Mouse (Mus musculus): ENCODE measurements around the gene Pqlc3. TPM values are rescaled to one million over a fixed set of nuclear protein-coding genes. Genes with fewer than 3 reads are reported as not detected.
"Not testable (repeated sequence)": the region's sequence is repeated elsewhere in the genome, so short reads cannot be mapped to it uniquely, and the experiment has no call there.

The Pqlc3 gene
- total RNA-seq (2021): 1 to 10 TPM in 1 of 2 experiments, under 1 TPM in 1; 0.85 to 1.5 TPM
- long read RNA-seq, partial matches to known transcripts: 1 of 3 reads
- long read RNA-seq, other reads (novel, unspliced or antisense): 0 of 3 reads

DNA sequence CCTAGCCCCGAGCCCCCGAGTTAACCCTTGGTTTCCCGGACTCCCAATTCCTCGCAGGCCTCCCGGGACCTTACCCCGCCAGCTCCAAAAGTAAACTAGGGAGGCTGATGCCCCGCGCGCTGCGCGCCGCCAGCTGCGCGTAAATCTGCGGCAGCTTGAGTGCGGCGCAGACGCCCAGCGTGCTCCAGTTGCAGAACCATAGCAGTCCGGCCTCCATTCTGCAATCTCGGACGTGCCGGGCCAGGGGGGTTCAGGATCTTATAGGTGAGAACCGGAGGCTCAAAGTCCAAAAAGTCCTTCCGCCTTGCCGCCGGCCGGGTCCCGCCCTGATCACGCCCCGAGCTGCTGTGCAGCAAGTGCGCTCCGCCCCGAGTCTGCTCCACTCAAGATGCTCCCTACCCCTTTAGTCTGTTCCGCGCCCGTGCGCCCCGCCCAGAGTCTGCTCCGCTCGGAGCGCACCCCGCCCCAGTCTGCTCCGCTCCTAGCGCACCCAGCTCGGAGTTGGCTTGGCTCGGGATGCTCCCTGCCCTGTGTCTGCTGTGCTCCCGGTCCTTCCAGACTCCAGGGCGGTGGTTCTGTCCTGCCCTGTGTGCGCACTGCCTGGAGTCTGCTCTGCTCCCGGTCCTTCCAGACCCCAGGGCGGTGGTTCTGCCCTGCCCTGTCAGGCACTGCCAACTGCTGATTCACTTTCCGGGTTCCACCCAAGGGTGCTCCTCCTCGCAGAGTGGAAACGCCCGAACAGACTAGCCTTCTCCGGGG lies at the start of gene Pqlc3:
Gene Pqlc3 (minus strand): TSS at position 670 of the 759 bp plus-strand sequence.
- DNase-seq (ENCODE audit: low spot score in 2 of 2): peak; percentile 53 to 65

DNA sequence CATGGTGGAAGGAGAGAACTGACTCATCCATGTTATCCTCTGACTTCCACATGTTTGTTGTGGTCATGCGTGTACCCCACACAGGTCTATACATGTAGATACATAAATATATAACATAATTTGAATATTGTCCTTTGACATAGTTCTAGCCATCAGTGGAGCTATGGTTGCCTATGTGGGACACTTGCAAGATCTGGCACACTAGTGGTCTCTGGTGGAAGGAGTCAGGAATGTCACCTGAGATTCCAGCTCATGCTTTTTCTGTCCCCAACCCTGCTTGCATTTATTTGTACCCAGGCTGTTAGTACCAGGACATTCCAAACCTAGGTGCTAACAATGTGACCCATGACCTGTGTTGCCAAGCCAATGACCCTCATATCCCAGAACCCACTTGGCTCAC lies 49.6 kb upstream of the Pqlc3 start:
- DNase-seq (ENCODE audit: low spot score in 2 of 2): no peak

DNA sequence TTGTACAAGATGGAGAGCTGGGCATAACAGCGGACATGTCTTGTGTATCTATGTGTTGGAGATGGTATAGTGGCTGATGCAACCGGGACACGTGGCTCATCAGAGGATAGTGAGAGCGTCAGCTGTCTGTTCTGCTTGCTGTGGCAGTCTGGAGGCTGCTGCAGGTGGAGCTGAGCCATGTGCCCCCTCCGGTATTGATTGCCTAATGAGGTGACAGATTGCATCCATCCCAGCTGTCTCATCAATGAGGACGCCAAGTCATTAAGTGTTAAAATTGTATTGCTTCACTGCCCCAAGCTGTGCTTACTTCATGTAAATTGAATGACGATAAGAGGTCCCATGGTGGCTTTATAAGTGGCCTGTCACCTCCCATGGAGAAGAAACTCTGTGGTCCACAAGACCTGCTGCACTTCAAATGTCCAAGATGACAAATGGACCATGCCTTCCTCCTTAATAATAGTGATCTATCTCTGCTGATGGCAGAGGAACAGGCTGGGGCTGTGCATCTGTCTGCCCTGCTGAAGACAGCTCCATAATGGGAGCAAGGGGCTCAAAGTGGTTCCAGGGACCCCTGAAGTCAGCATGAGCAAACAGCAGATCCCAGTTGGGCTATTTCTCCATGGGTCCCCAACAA lies 48.9 kb upstream of the Pqlc3 start:
- DNase-seq (ENCODE audit: low spot score in 2 of 2): no peak

DNA sequence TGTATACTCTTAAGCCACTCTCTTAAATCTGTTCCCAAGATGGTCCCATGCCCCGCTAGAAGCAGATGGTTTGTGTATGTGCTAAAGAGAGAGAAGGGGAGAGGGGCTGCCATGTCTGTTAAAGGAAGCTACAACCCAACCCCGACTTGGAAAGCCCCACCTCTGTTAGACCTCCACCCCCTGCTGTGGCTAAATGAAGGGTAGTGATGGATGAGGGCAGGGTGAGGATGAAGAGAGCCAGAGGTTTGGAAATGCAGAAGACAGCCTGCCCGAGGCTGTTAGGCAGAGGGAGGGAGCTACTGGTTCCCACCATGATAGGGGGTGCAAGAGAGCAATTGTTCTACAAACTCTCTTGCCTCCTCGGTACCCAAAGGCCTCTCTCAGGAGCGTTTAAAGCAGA lies 43.1 kb upstream of the Pqlc3 start:
- DNase-seq (ENCODE audit: low spot score in 2 of 2): no peak

DNA sequence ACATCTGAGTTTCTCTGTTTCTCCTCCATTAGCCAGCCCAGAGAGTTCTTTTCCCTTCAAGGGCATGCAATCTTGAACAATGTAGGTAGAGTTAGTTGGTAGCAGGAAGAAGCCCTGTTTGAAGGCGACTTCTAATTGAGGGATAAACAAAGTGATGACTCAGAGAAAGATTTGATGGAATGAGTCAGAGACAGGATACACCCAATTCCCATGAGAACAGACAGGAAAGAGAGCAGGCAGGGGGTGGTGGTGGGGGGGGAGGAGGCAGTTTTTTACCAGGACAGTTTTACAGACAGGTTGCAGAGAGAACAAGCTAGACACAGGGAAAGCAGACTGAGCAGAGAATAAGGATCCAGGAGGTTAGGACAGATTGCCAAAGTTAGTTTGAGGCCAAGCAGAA lies 40.4 kb upstream of the Pqlc3 start:
- DNase-seq (ENCODE audit: low spot score in 2 of 2): no peak

DNA sequence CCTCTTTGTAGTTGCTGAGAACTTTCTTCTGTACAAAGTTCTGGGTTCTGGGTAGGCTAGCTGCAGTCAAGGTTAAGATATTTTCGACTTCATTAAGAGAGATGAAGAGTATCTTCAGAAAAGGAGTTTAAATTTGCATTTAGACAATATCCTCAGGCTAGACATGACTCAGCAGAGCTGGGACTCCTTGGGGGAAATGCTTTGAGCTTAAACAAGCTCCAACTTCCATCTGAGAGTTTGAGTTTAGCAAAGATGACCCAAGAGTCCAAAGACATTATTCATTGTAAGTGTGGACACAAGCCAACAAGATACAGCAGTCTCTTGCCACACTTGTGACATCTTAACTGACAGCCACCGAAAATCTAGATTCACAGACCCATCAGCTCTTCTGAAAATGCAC lies 39.2 kb upstream of the Pqlc3 start:
- no peak for DNase-seq (ENCODE audit: low spot score in 2 of 2)

DNA sequence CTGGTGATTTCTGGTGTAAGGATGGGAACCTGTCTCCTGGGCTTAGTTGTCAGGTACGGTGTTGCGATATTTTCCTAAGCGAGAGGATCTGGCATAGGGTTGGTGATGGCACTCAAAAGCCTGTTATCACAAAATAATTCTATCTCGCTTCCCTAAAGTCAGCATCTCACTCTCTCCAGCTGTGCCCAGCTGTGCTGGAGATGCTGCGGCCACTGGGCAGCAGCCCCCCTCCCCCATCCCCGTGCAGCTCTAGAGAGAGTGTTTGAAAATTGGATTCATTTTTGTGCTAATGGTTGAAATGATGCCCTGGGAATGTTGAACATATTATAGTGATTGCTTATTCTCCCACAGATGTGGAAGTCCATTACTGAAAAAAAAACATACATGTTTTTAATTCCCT lies 38.0 kb upstream of the Pqlc3 start:
- no peak for DNase-seq (ENCODE audit: low spot score in 2 of 2)

DNA sequence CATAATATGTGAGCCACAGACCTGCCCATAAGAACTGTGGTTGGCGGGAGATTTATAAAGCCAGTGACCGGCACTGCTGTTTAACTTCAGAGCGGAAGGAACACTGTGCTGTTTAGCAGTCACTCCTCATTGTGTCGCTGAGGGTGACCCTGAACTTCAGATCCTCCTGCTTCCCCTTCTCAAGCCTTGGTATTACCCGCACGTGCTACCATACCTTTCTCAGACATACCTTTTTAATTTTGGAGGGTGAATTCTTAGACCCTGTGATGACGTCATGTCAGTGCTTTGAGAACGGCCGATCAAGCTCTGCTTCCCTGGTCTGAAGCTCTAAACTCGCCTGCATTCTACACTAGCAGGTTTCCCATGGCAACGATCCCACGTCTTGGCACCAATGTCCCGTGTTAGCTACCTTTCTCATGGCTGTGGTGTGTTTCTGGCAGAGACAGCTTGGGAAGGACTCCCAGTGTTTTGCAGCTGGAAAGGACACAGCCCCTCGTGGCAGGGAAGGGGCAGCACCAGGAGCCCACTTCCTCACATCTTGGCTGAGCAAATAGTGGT lies 36.9 kb upstream of the Pqlc3 start:
- peak in 1 of 2 experiments; percentile 40 for DNase-seq (ENCODE audit: low spot score in 2 of 2)

DNA sequence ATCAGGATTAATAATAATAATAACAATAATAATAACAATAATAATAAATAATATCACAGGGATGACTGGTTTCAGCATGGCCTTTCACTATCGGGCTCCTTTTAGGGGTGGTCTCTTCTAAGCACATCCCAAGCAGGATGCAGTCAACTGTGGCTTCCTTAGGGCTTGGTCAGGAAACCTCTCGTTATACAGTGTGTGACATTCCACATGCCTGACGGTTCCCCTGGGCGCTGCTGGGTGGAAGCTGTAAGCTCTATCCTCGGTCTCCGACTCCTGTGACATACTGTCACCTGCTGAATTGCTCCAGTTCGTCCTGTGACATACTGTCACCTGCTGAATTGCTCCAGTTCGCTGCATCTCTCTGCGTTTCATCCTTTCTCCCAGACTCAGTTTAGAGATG lies 36.3 kb upstream of the Pqlc3 start:
- DNase-seq (ENCODE audit: low spot score in 2 of 2): no peak

DNA sequence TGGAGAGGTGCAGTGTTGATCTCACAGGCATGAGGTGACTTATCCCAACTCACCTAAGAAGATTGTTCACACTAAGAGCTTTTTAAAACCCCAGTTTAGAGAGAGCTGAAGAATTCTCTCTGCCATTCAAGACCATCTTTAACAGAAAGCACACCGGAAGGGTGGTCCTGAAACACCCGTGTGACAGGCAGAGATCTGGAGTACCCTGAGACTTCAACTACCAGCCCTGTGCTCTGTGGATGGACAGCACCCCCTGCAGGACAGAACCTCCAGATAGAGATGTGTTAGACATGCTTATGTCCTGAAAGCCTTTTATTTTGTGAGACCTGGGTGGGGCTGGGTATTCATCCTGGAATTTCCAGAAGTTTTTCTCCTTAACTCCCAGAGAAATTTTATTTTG lies 34.9 kb upstream of the Pqlc3 start:
- no peak for DNase-seq (ENCODE audit: low spot score in 2 of 2)

DNA sequence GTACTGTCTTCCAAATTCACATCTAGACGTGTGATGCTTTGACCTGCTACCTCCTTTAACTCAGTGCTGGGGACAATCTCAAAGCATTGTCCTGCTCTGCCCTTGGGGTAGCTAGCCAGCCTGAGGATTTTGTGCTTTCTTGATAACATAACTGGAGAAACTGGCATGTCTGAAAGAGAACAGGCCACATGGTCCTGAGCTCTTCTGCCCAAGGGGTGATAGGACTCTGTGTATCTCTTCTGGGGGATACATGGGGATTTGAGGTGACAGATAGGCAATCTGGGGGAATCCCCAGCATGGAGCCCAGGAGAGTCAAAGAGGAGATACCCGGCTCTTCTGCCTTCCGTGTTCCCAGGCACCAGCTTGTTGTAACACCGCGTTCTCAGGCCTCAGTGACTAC lies 34.5 kb upstream of the Pqlc3 start:
- DNase-seq (ENCODE audit: low spot score in 2 of 2): no peak

DNA sequence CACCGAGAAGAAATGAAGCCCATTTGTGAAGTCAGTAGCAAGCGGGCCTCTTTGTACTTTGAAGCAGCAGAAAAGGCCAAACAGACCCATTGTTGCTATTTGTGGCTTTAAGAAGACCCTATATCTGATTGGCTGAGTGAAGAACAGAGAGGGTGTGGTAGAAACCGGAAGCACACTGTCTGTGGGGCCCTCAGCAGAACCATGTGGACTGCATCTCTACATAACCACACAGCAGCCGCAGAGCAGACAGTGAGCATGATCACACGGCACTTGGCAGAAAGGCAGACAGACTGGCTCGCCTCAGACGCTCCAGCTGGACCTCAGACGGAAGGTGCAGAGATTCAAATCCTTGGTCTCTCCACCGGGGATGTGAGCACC lies 33.2 kb upstream of the Pqlc3 start:
- DNase-seq (ENCODE audit: low spot score in 2 of 2): no peak

DNA sequence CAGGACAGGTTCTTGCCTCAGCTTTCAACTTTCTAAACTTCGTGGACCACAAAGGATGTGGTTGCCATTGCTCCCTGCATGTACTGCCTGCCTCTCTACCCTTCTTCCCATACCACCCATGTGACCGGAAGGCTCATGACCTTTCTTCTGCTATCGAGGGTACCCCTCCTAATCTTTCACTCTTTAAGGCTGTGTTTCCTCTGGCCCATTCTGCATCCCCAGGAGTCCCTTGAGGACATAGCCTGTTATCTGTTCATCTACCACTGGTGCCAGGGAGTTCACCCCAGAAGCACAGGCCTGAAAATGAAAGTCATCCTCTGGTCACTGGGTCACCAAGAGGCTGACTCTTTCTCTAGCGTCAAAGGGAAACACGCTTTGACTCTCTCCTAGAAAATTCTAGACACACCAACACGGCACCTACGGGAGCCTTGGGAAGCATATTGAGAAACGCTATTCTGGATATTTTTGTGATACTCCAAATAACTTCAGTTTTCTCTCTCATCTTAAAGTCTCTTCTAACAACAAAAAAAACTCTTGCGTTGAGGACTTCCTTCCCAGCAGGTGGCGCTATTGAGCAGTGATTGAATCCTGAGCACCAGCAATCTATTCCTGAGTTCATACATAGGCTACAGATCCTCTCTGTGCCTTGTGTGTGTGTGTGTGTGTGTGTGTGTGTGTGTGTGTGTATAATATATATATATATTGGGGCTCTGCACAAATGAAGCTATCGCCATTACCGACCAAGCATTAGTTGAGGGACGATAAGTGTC lies 32.7 kb upstream of the Pqlc3 start:
- peak; percentile 87 to 88 for DNase-seq (ENCODE audit: low spot score in 2 of 2)

DNA sequence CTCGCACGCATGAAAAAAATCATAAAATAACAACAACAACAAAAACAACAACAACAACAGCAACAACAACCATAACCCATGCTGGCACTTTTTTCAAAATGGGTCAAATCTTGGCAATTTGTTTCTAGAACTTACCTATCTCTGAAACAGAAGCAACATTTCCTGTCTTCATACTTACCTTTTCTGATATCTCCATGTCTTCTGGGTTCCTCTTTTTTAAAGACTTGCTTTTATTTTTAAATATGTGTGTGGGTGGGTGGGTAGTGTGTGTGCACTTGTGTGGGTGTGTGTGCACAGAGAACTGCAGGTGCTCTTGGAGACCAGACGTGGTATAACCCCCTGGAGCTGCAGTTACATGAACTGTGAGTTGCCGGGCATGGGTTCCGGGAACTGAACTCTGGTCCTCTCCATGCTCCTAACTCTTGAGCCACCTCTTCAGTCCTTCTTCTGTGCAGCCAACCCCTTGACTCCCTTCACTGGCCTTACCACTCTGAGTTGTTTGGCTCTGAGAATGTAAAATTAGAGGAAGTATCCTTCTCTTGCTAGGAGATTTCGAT lies 24.4 kb upstream of the Pqlc3 start:
- DNase-seq (ENCODE audit: low spot score in 2 of 2): no peak

DNA sequence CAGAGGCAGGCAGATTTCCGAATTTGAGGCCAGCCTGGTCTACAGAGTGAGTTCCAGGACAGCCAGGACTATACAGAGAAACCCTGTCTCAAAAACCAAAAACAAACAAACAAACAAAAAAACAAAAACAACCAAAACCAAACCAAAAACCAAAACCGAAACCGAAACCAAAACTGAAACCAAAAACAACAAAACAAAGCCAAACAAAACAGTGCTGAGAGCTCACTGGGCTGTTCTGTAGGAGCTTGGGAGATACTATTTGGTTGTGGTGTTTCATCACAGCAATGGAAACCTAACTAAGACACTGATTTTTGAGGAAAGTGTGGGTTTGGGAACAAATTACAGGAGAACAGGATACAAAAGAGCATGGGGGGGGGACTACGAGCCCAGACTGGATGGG lies 21.9 kb upstream of the Pqlc3 start:
- no peak for DNase-seq (ENCODE audit: low spot score in 2 of 2)

DNA sequence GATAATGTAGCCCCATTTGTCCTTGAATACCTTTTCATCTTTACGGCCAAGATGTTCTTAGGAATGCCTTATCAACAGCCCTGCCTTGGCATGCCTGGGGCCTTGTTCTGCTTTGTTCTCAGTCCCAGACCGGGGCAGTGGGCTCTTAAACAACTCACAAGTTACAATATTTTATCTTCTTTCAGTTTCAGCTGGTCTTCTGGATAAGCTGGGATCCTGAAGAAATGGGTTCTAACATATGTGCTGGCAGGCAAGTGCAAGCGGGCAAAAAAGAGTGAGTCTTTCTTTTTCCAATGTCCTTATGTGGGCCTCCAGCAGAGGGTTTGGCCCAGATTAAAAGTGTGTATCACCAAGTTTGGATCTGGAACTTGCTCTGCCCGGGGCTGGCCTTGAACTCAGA lies 20.9 kb upstream of the Pqlc3 start:
- DNase-seq (ENCODE audit: low spot score in 2 of 2): not testable (repeated sequence)

DNA sequence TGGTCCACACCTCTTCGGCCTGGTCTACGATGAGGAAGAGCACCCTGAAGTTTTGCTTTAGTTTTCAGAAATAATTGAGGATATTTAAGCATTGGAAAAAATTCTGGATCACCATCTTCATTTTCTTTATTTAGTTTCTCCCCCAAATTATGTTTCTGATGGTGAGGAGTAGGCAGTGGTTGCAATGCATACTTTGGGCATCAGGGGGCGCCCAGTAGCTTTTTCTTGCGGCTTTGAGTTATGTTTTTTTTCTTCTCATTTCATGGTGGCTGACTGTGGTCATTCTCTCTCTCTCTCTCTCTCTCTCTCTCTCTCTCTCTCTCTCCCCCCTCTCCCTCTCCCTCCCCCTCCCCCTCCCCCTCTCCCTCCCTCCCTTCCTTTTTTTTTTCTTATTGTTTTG lies 18.3 kb upstream of the Pqlc3 start:
- DNase-seq (ENCODE audit: low spot score in 2 of 2): peak; percentile 75 to 81

DNA sequence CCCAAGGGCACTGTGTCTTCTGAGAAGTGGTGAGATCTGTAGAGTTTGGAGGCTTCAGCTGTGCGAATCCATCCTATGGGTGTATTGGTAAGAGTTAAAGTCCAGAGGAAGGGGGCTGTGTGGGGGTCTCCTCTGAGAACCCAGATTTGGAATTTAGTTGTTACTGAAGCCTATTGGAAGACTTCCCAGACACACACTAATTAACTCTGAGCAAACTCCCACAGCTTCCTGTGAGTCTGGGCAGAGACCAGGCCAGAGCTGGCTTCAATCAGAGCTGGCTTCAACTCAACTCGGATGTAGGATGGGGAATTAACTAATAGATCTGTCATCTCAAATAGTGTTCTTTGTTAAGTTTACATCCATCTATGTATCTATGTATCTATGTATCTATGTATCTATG lies 15.5 kb upstream of the Pqlc3 start:
- no peak for DNase-seq (ENCODE audit: low spot score in 2 of 2)

DNA sequence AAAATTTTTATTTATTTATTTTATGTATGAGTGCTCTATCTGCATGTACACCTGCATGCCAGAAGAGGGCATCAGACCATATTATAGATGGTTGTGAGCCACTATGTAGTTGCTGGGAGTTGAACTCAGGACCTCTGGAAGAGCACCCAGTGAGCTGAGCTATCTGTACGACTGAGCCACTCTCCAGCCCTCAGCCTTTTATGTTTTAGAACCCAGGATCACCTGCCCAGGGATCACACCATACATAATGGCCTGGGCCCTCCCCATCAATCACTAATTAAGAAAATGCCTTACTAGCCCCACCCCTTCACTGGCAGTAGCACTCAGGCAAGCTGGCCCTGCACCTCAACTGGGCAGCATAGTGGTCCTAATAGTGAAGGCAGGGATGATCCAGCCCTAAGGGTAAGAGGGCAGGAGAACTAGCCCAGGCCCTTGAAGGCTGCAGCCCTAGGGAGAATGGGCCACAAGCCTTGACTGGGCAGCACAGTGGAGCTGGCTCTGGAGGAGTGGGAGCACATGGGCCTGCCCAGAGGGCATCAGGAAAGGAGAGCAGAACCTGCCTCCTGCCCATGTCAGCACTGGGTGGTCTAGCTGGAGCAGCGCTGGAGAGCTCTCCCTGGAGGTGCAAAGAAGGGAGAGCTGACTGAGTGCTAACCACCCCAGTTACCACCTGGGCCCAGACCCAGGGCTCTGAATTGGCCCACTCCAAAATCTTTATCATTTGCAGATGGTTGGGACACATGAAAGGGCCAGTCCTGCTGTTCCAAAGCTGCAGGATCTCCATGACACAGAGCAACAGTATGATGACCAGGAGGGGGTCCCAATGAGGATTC lies 12.1 kb upstream of the Pqlc3 start:
- DNase-seq (ENCODE audit: low spot score in 2 of 2): no peak

DNA sequence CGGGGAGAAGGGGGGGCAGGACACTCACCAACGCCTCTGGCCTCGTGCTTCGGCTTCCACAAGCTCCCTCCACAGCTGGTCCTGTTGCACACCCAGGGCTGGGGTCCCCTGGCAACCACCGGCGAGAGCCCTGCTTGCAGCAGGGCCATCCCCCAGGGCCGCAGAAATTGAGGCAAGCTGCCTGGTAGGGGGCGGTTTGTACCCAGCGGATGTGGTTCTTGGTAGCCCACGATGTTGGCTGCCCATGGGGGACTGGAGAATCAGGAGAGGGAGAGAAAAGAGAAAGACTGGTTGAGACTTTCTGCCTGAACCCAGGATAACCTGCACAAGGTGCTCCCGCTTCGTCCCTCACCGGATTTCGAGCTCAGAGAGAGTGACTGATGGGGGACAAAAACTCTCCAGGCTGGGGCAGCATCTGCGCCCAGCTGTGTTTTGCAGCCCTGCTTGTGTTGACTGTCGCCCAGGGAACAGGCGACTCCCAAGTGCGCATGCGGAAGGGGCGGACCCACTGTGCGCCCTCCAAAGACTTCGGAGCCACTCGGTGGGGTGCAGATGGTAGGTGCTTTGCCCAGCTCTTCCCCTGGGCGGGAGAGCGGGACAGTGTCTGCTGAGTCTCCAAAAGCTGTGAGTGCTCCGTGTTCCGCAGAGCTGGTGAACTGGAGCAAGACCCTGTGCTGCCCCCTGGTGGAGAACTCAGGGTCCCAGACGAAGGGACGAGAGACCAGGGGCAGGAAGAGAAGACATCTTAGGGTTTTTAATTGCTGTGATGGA lies 11.1 kb upstream of the Pqlc3 start, which contains the start of gene 2410004P03Rik:
Gene 2410004P03Rik (minus strand): TSS at position 628 of the 771 bp plus-strand sequence.
- DNase-seq (ENCODE audit: low spot score in 2 of 2): peak; percentile 76 to 80

Data from layer of hippocampus, postnatal 10 days (tissue).